ENCODE assay signal across 8 mouse cellular contexts in the genomic region with DNA sequence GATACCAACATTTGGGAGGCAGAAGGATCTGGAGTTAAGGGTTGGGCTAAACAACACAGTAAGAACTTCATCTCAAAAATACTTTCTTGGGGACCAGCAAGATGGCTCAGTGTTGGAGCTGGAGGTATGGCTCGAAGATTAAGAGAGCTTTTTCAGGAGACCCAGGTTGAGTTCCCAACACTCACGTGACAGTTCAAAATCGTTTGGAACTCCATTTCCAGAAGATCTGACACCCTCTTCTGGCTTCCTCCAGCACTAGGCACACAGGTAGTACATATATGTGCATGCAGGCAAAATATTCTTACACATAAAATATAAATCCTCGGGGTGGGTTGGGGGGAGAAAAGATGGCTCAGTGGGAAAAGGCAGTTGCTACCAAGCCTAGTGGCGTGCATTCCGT. TPM values are rescaled to one million over a fixed set of nuclear protein-coding genes. Genes with fewer than 3 reads are reported as not detected.
DNase-seq lines count a peak whose midpoint lies in the region; ATAC-seq and TF ChIP-seq lines count a peak whose summit lies in the region.

No protein-coding gene starts in this region.

- peaks cover 7% of the 10 kb centered on the region for H3K36me3 ChIP-seq in C2C12 (ENCODE audit: control insufficient read depth, insufficient read depth)
- H3K36me3 ChIP-seq in forebrain, embryonic 16.5 days (ENCODE audit: control insufficient read depth, insufficient read depth) = peaks cover 2% of the 10 kb centered on the region; the same call in 1 of the 2 replicates
- H3K36me3 ChIP-seq in liver, embryonic 14.5 days (replicated peaks; ENCODE audit: control insufficient read depth, insufficient read depth, low read depth) = peaks cover 2% of the 10 kb centered on the region

- peak overlapping the region; percentile 78 for H3K9ac ChIP-seq in forebrain, embryonic 16.5 days (replicated peaks; ENCODE audit: low read depth, low read length)
- H3K9ac ChIP-seq in liver, embryonic 14.5 days (replicated peaks) = peak overlapping the region; percentile 79

- no peak for TF ChIP-seq CTCF in gastrocnemius, adult 2 months (IDR thresholded peaks at IDR 0.05)
- no peak for TF ChIP-seq CTCF in C2C12 (IDR thresholded peaks at IDR 0.05; ENCODE audit: control insufficient read depth, insufficient read depth, insufficient read length)
- TF ChIP-seq CTCF in liver, embryonic 14.5 days (IDR thresholded peaks at IDR 0.05; ENCODE audit: low read depth) = no peak

- H3K4me3 ChIP-seq in gastrocnemius, adult 2 months = peak overlapping the region; percentile 77
- peak overlapping the region; percentile 56 for H3K4me3 ChIP-seq in C2C12 (ENCODE audit: insufficient read depth, poor library complexity, severe bottlenecking)
- peak overlapping the region; percentile 82 for H3K4me3 ChIP-seq in forebrain, embryonic 16.5 days (replicated peaks; ENCODE audit: low read length)
- H3K4me3 ChIP-seq in liver, embryonic 14.5 days (ENCODE audit: insufficient read depth in 1 of 2, low read depth in 2 of 2, low read length in 2 of 2) = peak overlapping the region; percentile 77 to 99

- no peak for TF ChIP-seq EP300 in liver, embryonic 14.5 days (IDR thresholded peaks at IDR 0.05; ENCODE audit: low read depth)

- H3K4me2 ChIP-seq in forebrain, embryonic 16.5 days (ENCODE audit: low read length) = peak overlapping the region; percentile 66
- H3K4me2 ChIP-seq in liver, embryonic 14.5 days (ENCODE audit: low read depth) = peak overlapping the region; percentile 93

- intact Hi-C loops in gastrocnemius, adult 2 months (cut with DNase I) = loop anchor here (10.0 kb wide), 1 partner anchor 402 kb away; the partner anchor contains the start of gene Clpb

- peak overlapping the region; percentile 92 for H3K27ac ChIP-seq in gastrocnemius, adult 2 months
- H3K27ac ChIP-seq in forebrain, embryonic 16.5 days (ENCODE audit: low read length) = no peak overlapping the region
- H3K27ac ChIP-seq in liver, embryonic 14.5 days = peak overlapping the region; percentile 43

- no peaks in the 10 kb centered on the region for H3K27me3 ChIP-seq in C2C12 (ENCODE audit: control insufficient read depth, insufficient read depth, insufficient read length)
- H3K27me3 ChIP-seq in forebrain, embryonic 16.5 days (replicated peaks; ENCODE audit: control insufficient read depth, insufficient read depth, low read length) = no peaks in the 10 kb centered on the region
- no peaks in the 10 kb centered on the region for H3K27me3 ChIP-seq in liver, embryonic 14.5 days (ENCODE audit: control insufficient read depth, insufficient read depth, low read length)

- H3K79me2 ChIP-seq in C2C12 (ENCODE audit: control insufficient read depth, insufficient read depth) = peaks cover 49% of the 10 kb centered on the region

- DNase-seq in gastrocnemius, adult 2 months = no peak
- no peak for DNase-seq in gastrocnemius, postnatal 10 days
- no peak for DNase-seq in liver, embryonic 14.5 days (ENCODE audit: low read depth in 3 of 3, low spot score in 3 of 3)
- DNase-seq in layer of hippocampus, postnatal 10 days (ENCODE audit: low spot score in 2 of 2) = no peak
- DNase-seq in frontal cortex, postnatal 10 days (ENCODE audit: low spot score in 2 of 2) = no peak
- no peak for DNase-seq in cerebellum, adult 11 months

- peaks cover 28% of the 10 kb centered on the region for H3K4me1 ChIP-seq in forebrain, embryonic 16.5 days (replicated peaks; ENCODE audit: control insufficient read depth, insufficient read depth, low read length)
- H3K4me1 ChIP-seq in liver, embryonic 14.5 days (replicated peaks; ENCODE audit: control insufficient read depth in 2 of 2, insufficient read depth in 2 of 2, low read length in 1 of 2) = peaks cover 18 to 20% of the 10 kb centered on the region in 2 experiments

- no peak for ATAC-seq in forebrain, embryonic 16.5 days
- ATAC-seq in liver, embryonic 14.5 days (ENCODE audit: insufficient read depth) = no peak

- WGBS in forebrain, embryonic 16.5 days = 74% methylated on average over 6 of the region's 6 CpGs
- 62% methylated on average over 6 of the region's 6 CpGs for WGBS in liver, embryonic 14.5 days (ENCODE audit: insufficient replicate concordance)

- H3ac ChIP-seq in C2C12 (ENCODE audit: control insufficient read depth, insufficient read length, low read depth) = peak overlapping the region; percentile 44

- no peaks in the 10 kb centered on the region for H3K9me3 ChIP-seq in forebrain, embryonic 16.5 days (ENCODE audit: control insufficient read depth, low read length)
- no peaks in the 10 kb centered on the region for H3K9me3 ChIP-seq in liver, embryonic 14.5 days (ENCODE audit: control insufficient read depth, low read length)

- H3K79me3 ChIP-seq in C2C12 (ENCODE audit: low read depth) = peaks cover 32% of the 10 kb centered on the region

TF ChIP-seq in C2C12, 6 proteins besides CTCF, POLR2A, EP300 and RAD21:
- TF ChIP-seq CEBPB (IDR thresholded peaks at IDR 0.05; ENCODE audit: low read depth) (no peak), MAX (IDR thresholded peaks at IDR 0.05) (no peak), USF1 (IDR thresholded peaks at IDR 0.05; ENCODE audit: low read depth) (peak; percentile 27), MYOD1 (IDR thresholded peaks at IDR 0.05; ENCODE audit: control insufficient read depth, insufficient read length, low read depth) (no peak), MYOG (IDR thresholded peaks at IDR 0.05; ENCODE audit: control insufficient read depth, extremely low read depth, insufficient read length) (no peak), FOSL1 (IDR thresholded peaks at IDR 0.05; ENCODE audit: insufficient read depth, low read length, poor library complexity, severe bottlenecking) (no peak)

RNA-seq across cellular contexts. Expression of gene Xntrpc, which starts 0.8 kb away (rescaled TPM):
- total RNA-seq in gastrocnemius, adult 2 months (2021) = 1 to 10 TPM in 1 of 2 experiments, under 1 TPM in 1; 0.50 to 1.2 TPM
- total RNA-seq in gastrocnemius, postnatal 10 days (2021) = under 1 TPM; 0.75 to 0.95 TPM
- 0.16 TPM for polyA plus RNA-seq in C2C12 (2012; fragmentation: generic; extraction: Trizol)
- polyA plus RNA-seq in forebrain, embryonic 16.5 days (2015; fragmentation: Nextera tagmentation; extraction: Ambion mirVana) = 1.3 and 1.7 TPM in 2 replicates
- 1.1 and 1.5 TPM in 2 replicates for polyA plus RNA-seq in liver, embryonic 14.5 days (2012; rRNA removed)
- polyA plus RNA-seq in liver, embryonic 14.5 days (2014; fragmentation: Nextera tagmentation; extraction: Ambion mirVana) = 0.20 and 0.36 TPM in 2 replicates
- 1 to 10 TPM; 1.5 to 1.9 TPM for total RNA-seq in layer of hippocampus, postnatal 10 days (2021)

RNA-seq across cellular contexts. Expression of gene Xndc1, which starts 1.1 kb away (rescaled TPM):
- 1 to 10 TPM; 4.4 to 6.5 TPM for total RNA-seq in gastrocnemius, adult 2 months (2021)
- total RNA-seq in gastrocnemius, postnatal 10 days (2021) = 10 to 100 TPM in 1 of 2 experiments, 1 to 10 TPM in 1; 5.9 to 11.9 TPM
- 13.2 TPM for polyA plus RNA-seq in C2C12 (2012; fragmentation: generic; extraction: Trizol)
- 34.8 and 41.2 TPM in 2 replicates for polyA plus RNA-seq in forebrain, embryonic 16.5 days (2015; fragmentation: Nextera tagmentation; extraction: Ambion mirVana)
- 14.7 and 16.0 TPM in 2 replicates for polyA plus RNA-seq in liver, embryonic 14.5 days (2012; rRNA removed)
- polyA plus RNA-seq in liver, embryonic 14.5 days (2014; fragmentation: Nextera tagmentation; extraction: Ambion mirVana) = 5.4 and 6.3 TPM in 2 replicates
- 10 to 100 TPM; 23.2 to 23.6 TPM for total RNA-seq in layer of hippocampus, postnatal 10 days (2021)

RNA-seq across cellular contexts. Expression of gene Rnf121, which starts 1.1 kb away (rescaled TPM):
- 10 to 100 TPM; 23.3 to 25.7 TPM for total RNA-seq in gastrocnemius, adult 2 months (2021)
- total RNA-seq in gastrocnemius, postnatal 10 days (2021) = 10 to 100 TPM; 18.8 to 25.8 TPM
- polyA plus RNA-seq in C2C12 (2012; fragmentation: generic; extraction: Trizol) = 55.8 TPM
- polyA plus RNA-seq in forebrain, embryonic 16.5 days (2015; fragmentation: Nextera tagmentation; extraction: Ambion mirVana) = 36.3 TPM in 2 replicates
- polyA plus RNA-seq in liver, embryonic 14.5 days (2012; rRNA removed) = 10.9 and 16.9 TPM in 2 replicates
- polyA plus RNA-seq in liver, embryonic 14.5 days (2014; fragmentation: Nextera tagmentation; extraction: Ambion mirVana) = 10.0 and 10.5 TPM in 2 replicates
- 10 to 100 TPM; 44.6 to 45.4 TPM for total RNA-seq in layer of hippocampus, postnatal 10 days (2021)

RNA-seq across cellular contexts. Expression of gene Trpc2, which starts 16.6 kb away (rescaled TPM):
- 1 to 10 TPM in 1 of 2 experiments, under 1 TPM in 1; 0.10 to 1.3 TPM for total RNA-seq in gastrocnemius, adult 2 months (2021)
- total RNA-seq in gastrocnemius, postnatal 10 days (2021) = under 1 TPM; 0.07 to 0.52 TPM
- not detected for polyA plus RNA-seq in C2C12 (2012; fragmentation: generic; extraction: Trizol)
- polyA plus RNA-seq in forebrain, embryonic 16.5 days (2015; fragmentation: Nextera tagmentation; extraction: Ambion mirVana) = 0.24 TPM in 1 of 2 replicates, not detected in the other
- 0.12 TPM in 1 of 2 replicates, not detected in the other for polyA plus RNA-seq in liver, embryonic 14.5 days (2012; rRNA removed)
- polyA plus RNA-seq in liver, embryonic 14.5 days (2014; fragmentation: Nextera tagmentation; extraction: Ambion mirVana) = not detected in 2 replicates
- 1 to 10 TPM in 1 of 2 experiments, under 1 TPM in 1; 0.36 to 1.5 TPM for total RNA-seq in layer of hippocampus, postnatal 10 days (2021)

RNA-seq across cellular contexts. Expression of gene Art1, which starts 35.2 kb away (rescaled TPM):
- total RNA-seq in gastrocnemius, adult 2 months (2021) = 100 to 1,000 TPM; 480 to 491 TPM
- 100 to 1,000 TPM; 264 to 297 TPM for total RNA-seq in gastrocnemius, postnatal 10 days (2021)
- 0.05 TPM for polyA plus RNA-seq in C2C12 (2012; fragmentation: generic; extraction: Trizol)
- 0.10 and 0.48 TPM in 2 replicates for polyA plus RNA-seq in forebrain, embryonic 16.5 days (2015; fragmentation: Nextera tagmentation; extraction: Ambion mirVana)
- polyA plus RNA-seq in liver, embryonic 14.5 days (2012; rRNA removed) = 0.04 TPM in 1 of 2 replicates, not detected in the other
- not detected in 2 replicates for polyA plus RNA-seq in liver, embryonic 14.5 days (2014; fragmentation: Nextera tagmentation; extraction: Ambion mirVana)
- not detected for total RNA-seq in layer of hippocampus, postnatal 10 days (2021)
